Mouse (Mus musculus): ENCODE measurements around the gene Klhl33.

- no peak for TF ChIP-seq CTCF (IDR thresholded peaks at IDR 0.05; ENCODE audit: insufficient read depth, low read depth, low read length)
- no peak for TF ChIP-seq POLR2A (IDR thresholded peaks at IDR 0.05; ENCODE audit: insufficient read depth, low read depth, low read length)
These were observed 5.2 kb downstream of the Klhl33 start for GRCm38 (mm10) chr14:50892091-50892490.

All from olfactory bulb, adult 2 months (tissue).